Mouse (Mus musculus) liver, embryonic 14.5 days (tissue): ENCODE measurements around the gene Engase. TPM values are rescaled to one million over a fixed set of nuclear protein-coding genes. Genes with fewer than 3 reads are reported as not detected.

Source experiments
- ATAC-seq: fragments of 200-750 bp; cut with Nextera tagmentation; 2 replicates; pipeline ENCODE4 v1.8.0; 2017; ENCODE audit warnings: moderate number of reproducible peaks, mild to moderate bottlenecking, moderate library complexity; ENCODE audit not compliant: insufficient read depth
- DNase-seq, 3 experiments: peaks; one replicate each; pipeline ENCODE4 v3.0.0-alpha.2; 2012 to 2013; ENCODE audit warnings: low read depth in 3 of 3, low spot score in 3 of 3
- H3K27ac ChIP-seq: fragments of 300-500 bp; sonication (generic); 2 replicates; pipeline ENCODE4 v1.5.1; 2014; ENCODE audit warnings: moderate library complexity, mild to moderate bottlenecking, control low read depth, inconsistent platforms
- H3K27me3 ChIP-seq: fragments of 300-500 bp; sonication (generic); 2 replicates; pipeline ENCODE4 v1.6.1; 2014; ENCODE audit warnings: mild to moderate bottlenecking, low read length, moderate library complexity; ENCODE audit not compliant: control insufficient read depth, insufficient read depth
- H3K36me3 ChIP-seq: fragments of 300-500 bp; sonication (generic); replicated peaks from 2 replicates; pipeline ENCODE4 v1.6.1; 2014; ENCODE audit warnings: low read depth; ENCODE audit not compliant: control insufficient read depth, insufficient read depth
- H3K4me1 ChIP-seq, 2 experiments: fragments of 200-500 bp in 1 of 2; fragments of 300-500 bp in 1 of 2; sonication (generic) in 1 of 2; replicated peaks; 2 replicates each; pipeline ENCODE4 v1.6.1; 2012 to 2014; ENCODE audit warnings: antibody characterized with exemption in 1 of 2, inconsistent platforms in 1 of 2, low read length in 1 of 2; ENCODE audit not compliant: control insufficient read depth in 2 of 2, insufficient read depth in 2 of 2
- H3K4me2 ChIP-seq: fragments of 300-500 bp; sonication (generic); 2 replicates; pipeline ENCODE4 v1.6.1; 2014; ENCODE audit warnings: low read depth, mild to moderate bottlenecking, control low read depth, moderate library complexity
- H3K4me3 ChIP-seq, 2 experiments: fragments of 200-500 bp in 1 of 2; fragments of 300-500 bp in 1 of 2; sonication (generic) in 1 of 2; 2 replicates each; pipeline ENCODE4 v1.5.1; 2012 to 2014; ENCODE audit warnings: low read depth in 2 of 2, low read length in 2 of 2, mild to moderate bottlenecking in 2 of 2, control low read depth in 1 of 2, inconsistent platforms in 1 of 2, moderate library complexity in 1 of 2; ENCODE audit not compliant: insufficient read depth in 1 of 2
- H3K9ac ChIP-seq: fragments of 300-500 bp; sonication (generic); replicated peaks from 2 replicates; pipeline ENCODE4 v1.6.1; 2014; ENCODE audit warnings: mild to moderate bottlenecking, control low read depth, moderate library complexity
- H3K9me3 ChIP-seq: fragments of 300-500 bp; sonication (generic); 2 replicates; pipeline ENCODE4 v1.6.1; 2016; ENCODE audit warnings: low read length, mixed read lengths; ENCODE audit not compliant: control insufficient read depth
- CTCF ChIP-seq: IDR thresholded peaks from 2 replicates; pipeline ENCODE4 v1.5.1; 2016; ENCODE audit warnings: antibody characterized with exemption, low read depth, control low read depth
- EP300 ChIP-seq: IDR thresholded peaks from 2 replicates; pipeline ENCODE4 v1.6.1; 2016; ENCODE audit warnings: antibody characterized with exemption, low read depth
- WGBS: fragments of 180-500 bp; shearing (Covaris S2); extraction: QIAGEN DNeasy Blood & Tissue Kit; methylation state at CpG from one replicate; pipeline ENCODE4 v1.1.7; 2014; ENCODE audit not compliant: insufficient replicate concordance; 5-methylcytosine and 5-hydroxymethylcytosine counted together
- polyA plus RNA-seq, 2 experiments: library from polyadenylated mRNA; depleted of rRNA in 1 of 2; stranded (reverse) in 1 of 2; unstranded in 1 of 2; fragments of >200 nt; fragmentation: Nextera tagmentation in 1 of 2; extraction: Ambion mirVana in 1 of 2; gene quantifications; 2 replicates each; pipeline versions ENCODE4 v1.2.1 to v1.2.3; 2012 to 2014

Engase gene
- polyA plus RNA-seq, 2 experiments = 4.1 to 6.5 TPM

DNA sequence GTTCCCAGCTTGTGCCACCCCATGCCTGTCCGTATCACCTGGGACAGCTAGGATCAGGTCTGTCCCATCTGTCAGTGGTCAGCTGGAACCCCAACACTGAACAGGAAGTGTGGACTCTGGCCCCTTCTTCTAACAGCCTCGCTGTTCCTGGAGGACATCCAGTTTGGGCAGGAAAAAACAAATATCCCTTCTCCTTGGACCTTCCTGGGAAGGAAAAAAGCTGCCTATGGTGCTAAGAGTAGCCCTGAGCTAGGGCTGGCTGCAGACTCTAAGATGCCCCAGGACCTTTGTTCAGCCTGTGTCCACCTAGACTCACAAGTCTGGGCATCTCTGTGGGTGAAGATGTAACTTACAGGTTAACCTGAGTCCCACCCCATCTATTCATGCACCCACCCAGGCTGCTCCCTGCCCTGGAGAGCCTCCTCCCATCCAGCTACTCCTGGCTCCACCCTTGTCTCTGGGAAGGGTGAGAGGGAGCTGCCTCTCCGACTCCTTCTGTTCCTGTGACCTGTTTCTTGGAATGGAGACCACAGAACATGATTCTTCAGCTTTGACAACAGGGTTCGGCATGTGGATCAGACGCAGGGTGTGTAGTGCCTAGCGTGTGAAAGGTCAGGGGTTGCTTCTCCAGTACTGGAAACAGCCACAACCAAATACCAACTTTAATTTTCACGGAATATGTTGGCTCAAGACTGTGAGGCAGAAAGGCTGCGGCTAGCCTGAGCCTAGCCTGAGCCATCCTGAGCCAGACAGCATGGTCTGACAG lies 47.5 kb upstream of the Engase start:
- Histone ChIP-seq H3K27ac (no peak overlapping the region), H3K4me2 (no peak overlapping the region), H3K9ac (no peak overlapping the region), H3K36me3 (no peaks in the 10 kb centered on the region), H3K27me3 (no peaks in the 10 kb centered on the region), H3K4me1 (peaks cover 0 to 4% of the 10 kb centered on the region in 2 experiments; a peak in 2 of 4 replicates), H3K9me3 (no peaks in the 10 kb centered on the region), H3K4me3 (peak overlapping the region in 1 of 2 experiments; percentile 34; a peak in 1 of 4 replicates)
- 49% methylated on average over 8 of the region's 8 CpGs for WGBS
- ATAC-seq (no peak), DNase-seq (no peak)
- TF ChIP-seq EP300 (no peak), CTCF (no peak)

DNA sequence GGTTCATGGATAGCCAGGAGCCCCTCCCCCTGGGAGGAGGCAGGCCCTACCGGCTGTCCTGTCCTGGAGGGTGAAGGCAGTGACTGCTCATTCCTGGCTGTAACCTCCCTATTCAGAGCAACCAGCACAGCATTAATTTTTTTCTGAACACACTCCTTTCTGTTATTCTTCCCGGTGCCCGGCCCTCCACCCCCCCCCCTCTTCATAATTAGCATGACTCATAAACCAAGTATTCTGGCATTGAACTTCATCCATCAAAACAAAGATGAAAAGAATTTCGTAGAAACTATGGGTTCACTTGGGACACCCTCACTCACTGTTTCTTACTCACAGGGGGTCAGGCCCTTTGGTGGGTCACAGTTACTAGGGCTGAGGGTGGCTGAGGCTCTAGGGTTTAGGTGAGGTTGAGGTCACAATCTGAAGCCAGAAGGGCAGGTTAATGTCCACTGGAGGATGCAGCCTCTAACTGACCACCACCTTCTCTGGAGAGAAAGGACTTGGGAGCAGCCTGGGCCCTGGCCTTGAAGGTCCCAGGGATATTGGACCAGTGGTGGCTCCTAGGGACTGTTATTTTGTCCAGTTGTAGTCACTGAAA lies 46.2 kb upstream of the Engase start:
- peaks cover 0 to 4% of the 10 kb centered on the region in 2 experiments; a peak in 2 of 4 replicates for H3K4me1 ChIP-seq
- no peak overlapping the region for H3K9ac ChIP-seq
- no peaks in the 10 kb centered on the region for H3K36me3 ChIP-seq
- WGBS = 41% methylated on average over 4 of the region's 4 CpGs
- H3K9me3 ChIP-seq = no peaks in the 10 kb centered on the region
- H3K4me2 ChIP-seq = no peak overlapping the region
- no peak overlapping the region for H3K4me3 ChIP-seq
- TF ChIP-seq CTCF = no peak
- TF ChIP-seq EP300 = no peak
- ATAC-seq (no peak), DNase-seq (no peak)
- no peaks in the 10 kb centered on the region for H3K27me3 ChIP-seq
- H3K27ac ChIP-seq = no peak overlapping the region

DNA sequence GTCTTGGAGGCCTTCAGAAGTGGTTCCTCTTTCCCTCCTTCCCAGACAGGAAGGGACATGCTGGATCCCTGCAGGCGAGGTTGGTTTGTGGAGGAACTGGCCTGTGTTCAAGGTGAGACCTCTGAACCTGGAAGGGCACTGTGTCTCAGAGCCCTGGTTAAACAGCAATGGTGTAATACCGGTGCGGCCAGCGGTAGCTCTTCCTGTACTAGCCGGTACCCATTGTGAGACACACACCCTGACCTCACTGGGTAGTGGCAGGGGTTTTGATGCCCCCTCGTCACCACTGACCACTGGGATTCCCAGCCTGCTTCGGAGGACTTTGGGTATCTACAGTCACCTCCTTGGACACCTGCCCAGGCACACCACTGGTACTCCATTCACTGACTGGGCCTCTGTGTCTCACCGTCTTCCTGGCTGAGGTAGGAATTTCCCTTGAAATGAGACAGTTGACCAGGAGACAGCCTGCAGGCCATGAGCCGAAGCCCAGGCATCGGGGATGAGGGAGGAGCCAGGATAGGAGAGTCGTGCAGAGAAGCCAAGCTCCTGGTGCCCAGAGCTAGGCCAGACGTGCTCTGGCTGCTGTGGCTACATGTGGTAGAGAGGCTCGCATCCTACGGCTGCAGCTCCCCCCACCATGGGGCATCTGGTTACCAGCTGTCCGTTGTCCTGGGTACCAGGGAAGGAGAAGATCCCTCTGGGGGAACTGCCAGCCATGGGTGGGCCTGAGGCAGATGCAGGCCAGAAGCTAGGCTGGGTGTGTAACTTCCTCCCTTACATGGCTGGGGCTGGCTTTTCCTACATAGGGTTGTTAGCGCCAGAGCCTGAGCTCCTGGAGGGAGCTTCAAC lies 45.3 kb upstream of the Engase start:
- Histone ChIP-seq H3K9me3 (no peaks in the 10 kb centered on the region), H3K4me3 (no peak overlapping the region), H3K27me3 (no peaks in the 10 kb centered on the region), H3K4me2 (no peak overlapping the region), H3K36me3 (no peaks in the 10 kb centered on the region), H3K4me1 (peaks cover 0 to 4% of the 10 kb centered on the region in 2 experiments; a peak in 2 of 4 replicates), H3K9ac (no peak overlapping the region), H3K27ac (no peak overlapping the region)
- 57% methylated on average over 16 of the region's 16 CpGs for WGBS
- ATAC-seq (no peak), DNase-seq (no peak)
- TF ChIP-seq EP300 (no peak), CTCF (no peak)

DNA sequence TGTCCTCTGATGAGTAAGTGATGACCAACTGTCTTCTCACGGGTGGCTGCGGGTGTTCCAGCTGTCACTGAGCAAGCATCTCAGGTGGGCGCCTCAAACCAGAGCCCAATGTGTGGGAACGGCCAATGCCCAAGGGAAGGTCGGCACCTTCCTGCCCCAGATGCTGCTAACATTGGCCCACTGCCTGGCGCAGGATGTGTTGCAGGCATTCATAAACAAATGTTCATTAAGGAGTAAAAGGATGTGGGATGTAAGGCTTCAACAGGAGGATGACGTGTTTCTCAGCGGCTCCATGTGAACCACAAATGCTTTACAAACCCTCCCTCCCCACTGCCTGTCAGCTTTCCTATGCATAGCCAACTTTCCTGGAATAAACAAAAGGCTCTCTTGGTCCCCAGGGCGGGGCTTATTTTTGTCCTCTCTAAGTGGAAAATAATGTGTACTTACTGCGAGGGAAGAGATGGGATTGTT lies 43.2 kb upstream of the Engase start:
- no peak for TF ChIP-seq EP300
- no peak for TF ChIP-seq CTCF
- no peak for ATAC-seq
- no peak overlapping the region for H3K4me3 ChIP-seq
- no peak overlapping the region for H3K4me2 ChIP-seq
- H3K27me3 ChIP-seq = no peaks in the 10 kb centered on the region
- H3K4me1 ChIP-seq = no peaks in the 10 kb centered on the region; a peak in 2 of 4 replicates
- no peak overlapping the region for H3K27ac ChIP-seq
- H3K36me3 ChIP-seq = no peaks in the 10 kb centered on the region
- DNase-seq = no peak
- no peak overlapping the region for H3K9ac ChIP-seq
- 56% methylated on average over 10 of the region's 10 CpGs for WGBS
- no peaks in the 10 kb centered on the region for H3K9me3 ChIP-seq
